Mouse (Mus musculus): ENCODE data around the gene Mak.

- TF ChIP-seq CTCF (IDR thresholded peaks at IDR 0.05; ENCODE audit: insufficient read depth, low read length) (no peak), POLR2A (IDR thresholded peaks at IDR 0.05; ENCODE audit: borderline replicate concordance, extremely low read depth, low read depth, low read length) (no peak)
Measured at GRCm38 (mm10) chr13:41073819-41074218, 5.7 kb downstream of the Mak start.

Data from lung, adult 2 months (tissue).